Mouse (Mus musculus) cerebellum, postnatal 14 days (tissue): ENCODE results near the gene Sertad1.
"Not testable (repeated sequence)": the region's sequence is repeated elsewhere in the genome, so short reads cannot be mapped to it uniquely, and the experiment has no call there.

Experiments used
- DNase-seq, 2 experiments: peaks; one replicate each; pipeline ENCODE4 v3.0.0; 2021; ENCODE audit warnings: mixed read lengths in 2 of 2

Sertad1 gene

GRCm38 (mm10) chr7:27473156-27473834 lies 13.4 kb upstream of the Sertad1 start, which contains the start of gene Sertad3:
Gene Sertad3, plus strand, starts transcription at chr7:27473768.
- DNase-seq = peak; percentile 100

DNA sequence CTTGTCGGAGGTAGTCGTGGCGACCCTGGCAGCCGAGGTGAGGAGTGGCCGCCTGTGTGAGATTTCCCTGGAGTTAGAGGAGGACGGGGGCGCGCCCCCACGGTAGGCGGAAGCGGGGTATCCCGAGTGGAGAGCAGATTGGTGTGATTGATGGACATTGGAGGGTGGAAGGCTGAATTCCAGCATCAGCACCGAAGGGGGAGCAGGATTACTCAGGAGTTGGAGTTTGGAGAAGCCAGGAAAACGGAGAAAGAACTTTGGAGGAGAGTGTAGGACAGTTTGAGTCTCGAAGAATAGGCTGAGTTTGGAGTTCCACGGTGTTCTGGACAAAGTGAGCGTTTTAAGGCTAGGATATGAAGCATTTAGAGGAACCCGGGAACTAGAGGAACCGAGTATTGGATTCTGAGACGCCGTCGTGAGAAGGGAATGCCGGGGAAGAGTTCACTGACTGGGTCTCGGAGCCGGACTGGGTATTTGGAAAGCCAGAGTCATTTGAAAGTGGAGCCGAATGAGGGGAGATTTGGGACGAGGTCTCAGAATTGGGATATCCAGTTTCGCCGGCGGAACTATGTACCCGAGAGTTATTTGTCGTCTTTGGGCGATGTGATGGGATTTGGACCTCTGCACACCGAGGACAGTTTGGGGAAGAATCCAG lies 12.7 kb upstream of the Sertad1 start:
- no peak for DNase-seq

DNA sequence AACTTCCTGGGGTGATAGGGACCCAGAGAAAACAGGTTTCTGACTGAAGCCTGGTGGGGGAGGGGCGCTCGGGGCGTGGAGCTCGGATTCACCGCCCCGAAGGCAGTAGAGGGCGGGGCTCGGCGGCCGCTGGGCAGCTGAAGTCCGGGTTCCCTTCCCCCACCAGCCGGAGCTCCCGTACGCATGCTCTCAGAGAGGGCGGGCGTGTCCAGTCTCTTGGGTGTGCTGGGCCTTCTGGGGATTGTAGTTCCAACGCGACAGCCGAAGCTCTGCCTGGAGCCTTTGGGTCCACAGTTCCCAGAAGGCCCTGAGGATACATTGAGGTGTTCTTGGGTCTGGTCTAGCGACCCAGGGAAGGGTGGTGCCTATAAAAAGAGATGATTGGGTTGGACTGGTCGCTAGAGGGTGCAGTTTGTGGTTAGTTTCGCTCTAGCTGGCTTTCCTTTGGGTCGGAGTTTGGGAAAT lies 12.2 kb upstream of the Sertad1 start:
- DNase-seq = peak; percentile 98

DNA sequence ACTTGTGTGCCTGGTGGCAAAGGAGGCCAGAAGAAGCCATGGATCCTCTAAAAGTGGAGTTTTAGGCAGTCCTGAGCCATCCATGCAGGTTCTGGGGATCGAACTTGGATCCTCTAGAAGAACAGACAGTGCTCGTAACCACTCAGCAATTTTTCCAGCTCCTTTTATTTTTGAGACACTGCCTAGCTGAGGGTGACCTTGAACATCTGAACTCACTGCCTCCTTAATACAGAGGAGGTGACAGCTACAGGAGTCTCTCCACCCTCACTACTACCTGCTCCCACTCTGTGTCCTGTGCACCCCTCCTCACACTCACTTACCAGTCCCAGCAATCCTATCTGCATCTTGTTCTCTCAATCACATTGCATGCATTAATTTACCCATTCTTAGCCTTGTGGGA lies 11.1 kb upstream of the Sertad1 start:
- no peak for DNase-seq

- DNase-seq = no peak
Observed at GRCm38 (mm10) chr7:27476098-27476635, 10.5 kb upstream of the Sertad1 start.

DNA sequence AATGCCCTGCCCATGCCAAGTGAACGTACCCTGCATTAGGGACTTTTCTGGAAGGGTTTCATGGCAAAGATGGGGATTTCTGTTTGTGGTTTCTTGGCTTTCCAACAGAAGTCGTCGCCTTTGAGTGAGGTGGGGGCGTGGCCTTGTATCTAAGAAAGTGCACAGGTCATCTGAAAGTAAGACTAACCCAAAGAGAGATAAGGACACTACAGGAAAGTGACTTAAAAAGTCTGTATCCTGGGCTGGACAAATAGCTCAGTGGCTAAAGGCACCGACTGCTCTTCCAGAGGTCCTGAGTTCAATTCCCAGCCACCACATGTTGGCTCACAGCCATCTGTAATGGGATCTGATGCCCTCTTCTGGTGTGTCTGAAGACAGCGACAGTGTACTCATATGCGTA lies 8.1 kb upstream of the Sertad1 start:
- DNase-seq = no peak

DNA sequence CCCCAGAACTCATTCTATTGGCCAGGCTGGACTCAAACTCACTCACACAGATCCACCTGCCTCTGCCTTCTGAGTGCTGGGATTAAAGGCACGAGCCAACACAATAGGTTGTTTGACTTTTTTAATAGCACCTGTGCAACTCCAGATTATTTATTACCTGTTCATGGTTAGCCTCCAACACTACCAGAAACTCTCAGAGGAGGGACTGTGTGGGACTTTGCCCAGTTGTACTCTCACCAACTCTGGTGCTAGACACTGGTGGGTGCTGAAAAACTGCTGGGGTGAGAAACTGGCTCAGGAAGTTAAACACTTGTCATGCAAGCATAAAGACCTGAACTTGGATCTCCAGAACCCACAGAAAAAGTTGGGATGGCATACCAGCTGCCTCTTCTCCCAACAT lies 7.0 kb upstream of the Sertad1 start:
- no peak for DNase-seq

DNA sequence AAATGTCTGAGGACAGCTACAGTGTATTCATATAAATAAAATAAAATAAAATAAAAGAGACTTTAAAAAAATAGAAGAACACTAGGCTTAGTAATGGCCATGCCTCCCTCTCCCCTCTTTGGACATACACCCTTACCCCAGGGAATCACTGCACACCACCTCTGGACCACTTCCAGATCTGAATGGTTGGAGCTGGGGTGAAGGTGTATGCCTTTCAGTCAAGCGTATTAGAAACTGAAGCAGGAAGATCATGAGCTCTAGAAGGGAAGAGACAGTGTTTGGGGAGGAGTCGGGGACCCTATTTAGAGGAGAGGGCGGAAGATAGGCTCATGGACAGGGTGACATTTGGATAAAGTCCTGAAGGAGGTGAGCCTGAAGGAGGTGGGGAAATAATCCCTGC lies 6.2 kb upstream of the Sertad1 start:
- no peak for DNase-seq

- no peak for DNase-seq
Observed at GRCm38 (mm10) chr7:27480927-27481626, 5.6 kb upstream of the Sertad1 start.

GRCm38 (mm10) chr7:27481627-27481969 lies 5.1 kb upstream of the Sertad1 start:
- DNase-seq = peak; percentile 72 to 76

DNA sequence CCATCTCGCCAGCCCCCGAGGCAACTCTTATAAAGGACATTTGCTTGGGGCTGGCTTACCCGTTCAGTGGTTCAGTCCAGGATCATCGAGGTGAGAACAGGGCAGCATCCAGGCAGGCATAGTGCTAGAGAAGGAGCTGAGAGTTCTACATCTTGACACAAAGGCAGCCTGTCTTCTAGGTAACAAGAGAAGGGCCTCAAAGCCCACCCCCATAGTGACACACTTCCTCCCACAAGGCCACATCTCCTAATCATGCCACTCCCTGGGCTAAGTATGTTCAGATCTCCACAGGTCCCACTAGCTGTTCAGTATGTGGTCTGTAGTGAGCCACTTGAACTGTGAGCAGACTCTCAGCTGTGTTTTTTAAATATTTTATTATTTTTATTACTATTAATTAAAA lies 2.9 kb upstream of the Sertad1 start:
- no peak for DNase-seq

DNA sequence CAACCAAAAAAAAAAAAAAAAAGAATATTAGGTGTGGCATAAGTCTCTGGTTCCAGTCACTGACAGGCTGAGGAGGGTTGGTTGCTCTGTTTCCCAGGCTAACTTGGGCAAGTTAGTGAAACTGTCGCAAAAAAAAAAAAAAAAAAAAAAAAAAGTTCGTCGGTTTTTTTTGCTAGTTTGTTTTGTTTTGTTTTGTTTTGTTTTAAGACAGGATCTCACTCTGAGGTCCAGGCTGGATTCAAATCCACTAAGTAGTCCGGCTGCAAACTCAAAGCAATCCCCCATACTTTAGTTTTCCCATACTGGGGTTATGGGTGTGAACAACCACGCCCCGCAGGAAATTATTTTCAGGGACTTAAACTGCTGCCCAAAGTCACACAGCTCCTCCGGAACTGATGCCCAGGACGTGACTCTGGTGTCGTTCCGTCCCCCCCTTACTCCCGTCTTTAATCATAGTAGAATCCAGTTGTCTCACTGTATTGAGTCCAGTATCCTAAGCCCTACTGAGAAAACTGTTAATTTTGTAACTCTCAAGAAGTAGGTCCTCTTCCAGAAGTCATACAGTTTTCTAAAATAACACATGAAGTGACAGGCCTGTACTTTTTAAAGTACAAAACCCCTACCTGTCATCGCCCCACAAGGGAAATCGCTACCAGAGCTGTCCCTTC lies 474 bp upstream of the Sertad1 start:
- no peak for DNase-seq

DNA sequence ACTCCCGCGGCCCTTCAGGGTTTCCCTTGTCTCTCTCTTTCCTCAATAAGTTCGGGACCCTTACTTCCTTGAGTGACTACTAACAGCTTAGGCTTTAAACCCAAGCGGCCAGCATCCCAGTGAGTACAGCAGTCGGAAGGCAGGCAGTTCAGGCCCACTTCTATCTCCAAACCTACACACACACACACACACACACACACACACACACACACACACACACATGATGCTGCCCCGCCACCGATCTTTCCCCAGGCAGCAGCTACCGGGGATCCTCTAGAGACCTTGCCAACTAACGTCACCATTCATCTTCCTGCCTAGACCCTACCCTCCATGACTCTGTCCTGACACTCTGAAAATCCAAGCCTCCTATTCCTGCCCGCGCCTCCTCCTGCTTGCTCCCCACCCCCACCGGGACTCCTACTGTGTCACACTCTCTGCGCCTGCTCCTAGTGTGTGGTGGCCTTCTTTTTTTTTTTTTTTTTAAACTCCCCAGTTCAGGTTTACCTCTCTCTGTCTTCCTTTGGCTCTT lies 1.1 kb downstream of the Sertad1 start:
- peak; percentile 58 to 79 for DNase-seq

DNA sequence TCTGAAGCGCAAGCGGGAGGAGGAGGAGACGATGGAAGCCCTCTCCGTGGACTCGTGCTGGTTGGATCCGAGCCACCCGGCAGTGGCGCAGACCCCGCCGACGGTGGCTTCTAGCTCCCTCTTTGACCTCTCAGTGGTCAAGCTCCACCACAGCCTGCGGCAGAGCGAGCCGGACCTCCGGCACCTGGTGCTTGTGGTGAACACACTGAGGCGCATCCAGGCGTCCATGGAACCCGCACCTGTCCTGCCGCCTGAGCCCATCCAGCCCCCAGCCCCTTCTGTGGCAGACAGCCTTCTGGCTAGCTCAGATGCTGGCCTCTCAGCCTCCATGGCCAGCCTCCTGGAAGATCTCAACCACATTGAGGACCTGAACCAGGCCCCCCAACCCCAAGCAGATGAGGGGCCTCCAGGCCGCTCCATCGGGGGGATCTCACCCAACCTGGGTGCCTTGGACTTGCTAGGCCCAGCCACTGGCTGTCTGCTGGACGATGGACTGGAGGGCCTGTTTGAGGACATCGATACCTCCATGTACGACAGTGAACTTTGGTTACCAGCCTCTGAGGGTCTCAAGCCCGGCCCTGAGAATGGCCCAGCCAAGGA lies 2.7 kb downstream of the Sertad1 start:
- DNase-seq = peak in 1 of 2 experiments; percentile 37

GRCm38 (mm10) chr7:27490227-27490542 lies 3.5 kb downstream of the Sertad1 start:
- no peak for DNase-seq

DNA sequence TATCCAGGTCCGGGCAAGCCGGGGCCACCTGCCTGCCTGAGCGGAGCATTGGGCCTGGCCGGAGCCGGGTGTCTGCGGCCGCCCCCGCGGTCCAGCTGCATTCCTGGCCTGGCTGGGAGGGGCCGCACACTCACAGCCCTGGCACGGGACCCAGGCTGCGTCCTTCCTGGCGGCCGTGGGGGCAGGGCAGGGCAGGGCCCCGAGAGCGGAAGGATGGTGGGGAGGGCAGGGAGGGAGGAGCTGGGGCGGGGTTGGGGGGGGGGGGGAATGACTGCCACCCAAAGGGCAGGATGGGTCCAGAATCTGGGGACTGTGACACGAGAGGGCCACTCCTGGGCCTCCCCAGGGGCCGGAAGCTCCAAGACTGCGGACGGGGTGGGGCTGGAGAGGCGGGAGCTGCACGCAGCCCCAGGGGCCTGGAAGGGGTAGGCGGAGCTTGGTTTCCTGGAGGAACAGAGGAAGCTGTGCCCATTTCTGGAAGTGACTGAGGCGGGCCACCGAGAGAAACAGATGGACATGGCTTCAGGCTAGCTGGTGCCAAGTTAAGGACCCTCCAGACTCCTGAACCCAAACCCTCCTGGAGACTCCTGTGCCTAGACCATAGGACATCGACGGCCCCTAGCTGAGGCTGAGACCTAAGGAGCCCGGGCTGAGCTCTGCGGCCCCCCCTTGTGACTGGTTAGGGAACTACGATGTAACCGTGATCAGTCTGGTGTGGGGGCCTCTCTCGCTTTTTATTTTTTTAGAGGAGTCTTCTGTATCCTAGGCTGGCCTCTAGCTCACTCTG lies 4.0 kb downstream of the Sertad1 start:
- peak; percentile 90 to 92 for DNase-seq

GRCm38 (mm10) chr7:27491856-27492255 lies 5.1 kb downstream of the Sertad1 start:
- no peak for DNase-seq

- DNase-seq = no peak
Observed at GRCm38 (mm10) chr7:27493022-27493421, 6.3 kb downstream of the Sertad1 start.

- no peak for DNase-seq
Observed at GRCm38 (mm10) chr7:27493450-27493849, 6.7 kb downstream of the Sertad1 start.

DNA sequence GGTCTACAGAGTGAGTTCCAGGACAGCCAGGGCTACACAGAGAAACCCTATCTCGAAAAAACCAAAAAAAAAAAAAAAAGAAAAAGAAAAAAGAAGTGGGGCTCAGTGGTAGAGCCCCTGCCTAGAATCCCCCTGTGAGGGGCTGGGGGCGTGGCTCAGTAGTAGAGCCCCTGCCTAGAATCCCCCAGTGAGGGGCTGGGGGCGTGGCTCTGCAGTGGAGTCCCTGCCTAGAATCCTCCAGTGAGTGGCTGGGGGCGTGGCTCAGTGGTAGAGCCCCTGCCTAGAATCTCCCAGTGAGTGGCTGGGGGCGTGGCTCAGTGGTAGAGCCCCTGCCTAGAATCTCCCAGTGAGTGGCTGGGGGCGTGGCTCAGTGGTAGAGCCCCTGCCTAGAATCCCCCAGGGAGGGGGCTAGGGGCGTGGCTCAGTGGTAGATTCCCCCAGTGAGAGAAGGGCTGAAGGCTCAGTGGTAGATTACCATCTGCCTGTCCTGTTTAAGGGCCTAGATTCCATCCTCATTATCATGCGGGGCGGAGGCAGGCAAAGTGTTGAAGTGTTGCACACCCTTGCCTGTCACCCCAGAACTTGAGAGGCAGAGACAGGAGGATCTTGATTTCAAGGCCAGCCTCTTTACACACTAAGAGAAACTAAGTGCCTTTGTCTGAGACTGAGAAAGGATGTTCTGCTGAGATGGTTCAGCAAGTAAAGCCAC lies 8.1 kb downstream of the Sertad1 start:
- DNase-seq = not testable (repeated sequence)

DNA sequence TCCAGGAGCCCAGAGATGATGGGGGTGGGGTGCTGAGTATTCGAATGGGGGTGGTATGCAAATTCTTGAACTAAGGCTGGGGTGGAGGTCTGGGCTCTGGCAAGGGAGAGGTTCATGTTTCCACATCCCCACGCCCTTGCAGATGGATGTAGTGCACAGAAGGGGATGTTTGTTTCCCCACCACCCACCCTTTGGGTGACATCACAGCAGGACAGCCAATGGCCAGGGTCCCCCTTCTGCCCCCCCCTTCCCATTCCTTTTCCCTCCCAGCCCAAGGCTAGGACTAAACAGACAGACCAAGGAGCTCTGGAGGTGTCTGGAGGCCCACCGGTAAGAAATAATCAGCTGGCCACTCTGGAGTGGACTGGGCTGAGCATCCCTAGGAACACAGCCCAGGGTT lies 12.3 kb downstream of the Sertad1 start, which contains the start of gene Prx:
Prx (plus strand) TSS at position 289 of the 400 bp plus-strand sequence.
- no peak for DNase-seq
